Mouse (Mus musculus): ENCODE results near the gene Cmtm5.
A peak's percentile ranks its signal among the peaks of the same experiment; 100 is the strongest.

Cmtm5 gene

DNA sequence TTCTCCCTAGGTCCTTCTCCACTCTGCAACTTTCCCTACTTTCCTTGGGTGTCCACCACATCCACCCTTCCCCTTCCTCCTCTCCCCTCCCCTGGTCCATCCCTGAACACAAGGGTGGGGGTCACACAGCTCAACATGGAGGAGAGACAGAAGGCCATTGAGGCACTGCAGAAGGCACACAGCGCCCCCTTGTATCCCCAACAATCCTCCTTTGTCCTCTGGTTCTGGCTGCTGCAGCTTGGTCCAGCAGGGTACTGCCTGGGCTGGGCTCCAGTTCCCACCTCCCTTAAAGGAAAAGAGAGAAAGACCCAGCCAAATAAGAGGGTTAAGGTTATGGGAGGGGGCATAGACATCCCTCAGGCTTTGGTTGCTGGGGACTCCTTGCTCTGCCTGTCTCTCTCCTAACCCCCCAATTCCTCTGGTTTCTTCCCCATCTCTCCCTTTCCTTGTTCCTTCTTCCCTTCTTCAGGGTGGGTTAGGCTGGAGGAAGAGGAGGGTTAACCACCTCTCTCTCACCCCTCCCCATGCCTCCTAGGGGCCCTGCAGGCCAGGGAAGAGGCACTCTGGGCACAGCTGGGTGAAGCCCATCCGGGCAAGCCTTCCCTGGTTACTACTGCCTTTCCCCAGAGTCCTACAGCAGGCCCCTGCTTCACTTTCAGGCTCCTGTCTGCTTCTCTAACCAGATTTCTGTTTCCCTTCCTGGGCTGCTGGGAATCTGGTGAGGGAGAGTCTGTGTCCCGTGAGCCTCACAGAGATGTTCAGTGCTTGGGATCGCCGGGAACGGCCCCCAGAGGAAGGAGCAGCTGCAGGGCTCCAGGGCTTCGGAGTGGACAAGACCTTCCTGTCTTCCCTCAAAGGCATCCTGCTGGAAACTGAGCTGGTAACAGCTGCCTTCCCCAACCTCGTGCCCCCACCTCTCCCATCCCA, at the start of gene Cmtm5:
Gene Cmtm5 (plus strand): TSS at position 358 of the 927 bp plus-strand sequence.
- DNase-seq (ENCODE audit: low read depth, low spot score), result no peak

DNA sequence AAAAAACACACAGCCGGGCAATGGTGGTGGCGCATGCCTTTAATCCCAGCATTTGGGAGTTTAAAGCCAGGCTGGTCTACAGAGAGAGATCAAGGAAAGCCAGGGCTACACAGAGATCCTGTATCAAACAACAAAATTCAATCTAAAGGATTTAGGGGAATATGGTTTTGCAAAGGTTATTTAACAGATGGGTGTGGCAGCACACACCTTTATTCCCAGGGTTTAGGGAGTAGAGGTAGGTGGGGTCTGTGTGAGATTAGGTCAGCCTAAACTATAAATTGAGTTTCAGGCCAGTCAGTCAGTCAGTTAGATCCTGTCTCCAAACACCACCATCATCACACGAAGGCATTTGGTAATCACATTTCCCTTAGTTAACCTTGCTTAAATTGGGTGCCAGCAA, 43.9 kb upstream of the Cmtm5 start, which contains the start of gene Pabpn1:
Gene Pabpn1 (plus strand): TSS at position 301 of the 400 bp plus-strand sequence.
- DNase-seq (ENCODE audit: low read depth, low spot score), result no peak

DNA sequence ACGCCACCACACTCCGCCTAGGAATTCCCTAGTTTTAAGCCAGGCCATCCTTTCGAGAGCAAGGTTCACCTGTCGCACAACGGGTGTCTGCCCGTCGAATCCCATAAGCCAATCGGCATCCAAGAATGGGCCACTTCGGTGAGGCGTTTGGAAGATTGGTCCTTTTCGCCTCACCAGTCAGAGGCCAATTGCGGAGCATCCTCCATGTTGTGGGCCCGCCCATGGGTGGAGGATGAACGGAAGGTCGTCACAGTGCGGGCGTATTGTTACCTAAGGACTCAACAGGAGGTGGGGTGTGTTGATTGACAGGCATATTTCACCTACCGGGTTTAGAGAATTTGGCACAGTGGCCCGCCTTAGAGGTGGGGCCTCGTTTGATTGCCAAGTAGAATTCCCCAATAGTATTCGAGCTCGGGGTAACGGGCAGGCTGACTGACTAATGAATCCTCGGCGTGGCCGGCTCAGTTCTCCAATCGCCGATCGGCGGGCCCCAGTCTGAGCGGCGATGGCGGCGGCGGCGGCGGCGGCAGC, 42.3 kb upstream of the Cmtm5 start:
- peak; percentile 99 for DNase-seq (ENCODE audit: low read depth, low spot score)

DNA sequence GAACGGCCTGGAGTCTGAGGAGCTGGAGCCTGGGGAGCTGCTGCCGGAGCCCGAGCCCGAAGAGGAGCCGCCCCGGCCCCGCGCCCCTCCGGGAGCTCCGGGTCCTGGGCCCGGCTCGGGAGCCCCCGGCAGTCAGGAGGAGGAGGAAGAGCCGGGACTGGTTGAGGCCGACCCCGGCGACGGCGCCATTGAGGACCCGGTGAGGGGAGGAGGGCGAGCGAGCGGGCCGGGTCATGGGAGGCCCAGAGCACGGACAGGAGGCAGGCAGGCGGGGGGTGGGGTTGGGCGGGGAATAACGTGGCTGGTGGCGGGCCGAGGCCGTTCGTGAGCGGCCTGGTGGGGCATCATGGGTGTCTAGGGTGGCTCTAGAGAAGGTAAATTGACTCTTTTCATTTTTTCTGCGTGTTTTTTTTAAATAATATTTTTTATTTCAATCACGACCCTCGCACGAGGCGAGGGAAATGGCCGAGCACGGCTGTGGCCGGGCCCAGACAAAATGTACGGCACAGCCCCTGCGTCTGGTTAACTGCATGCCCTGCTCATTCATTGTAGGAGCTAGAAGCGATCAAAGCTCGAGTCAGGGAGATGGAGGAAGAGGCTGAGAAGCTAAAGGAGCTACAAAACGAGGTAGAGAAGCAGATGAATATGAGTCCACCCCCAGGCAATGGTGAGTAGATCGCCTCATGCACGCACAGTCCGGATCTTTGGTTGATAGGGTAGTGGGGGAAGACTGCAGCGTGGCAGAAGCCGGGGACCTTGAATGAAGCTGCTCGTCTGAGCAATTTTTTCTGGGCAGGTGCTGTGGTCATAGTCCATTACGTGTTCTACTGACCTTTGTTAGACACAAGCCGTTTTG, 41.5 kb upstream of the Cmtm5 start:
- peak; percentile 67 for DNase-seq (ENCODE audit: low read depth, low spot score)

DNA sequence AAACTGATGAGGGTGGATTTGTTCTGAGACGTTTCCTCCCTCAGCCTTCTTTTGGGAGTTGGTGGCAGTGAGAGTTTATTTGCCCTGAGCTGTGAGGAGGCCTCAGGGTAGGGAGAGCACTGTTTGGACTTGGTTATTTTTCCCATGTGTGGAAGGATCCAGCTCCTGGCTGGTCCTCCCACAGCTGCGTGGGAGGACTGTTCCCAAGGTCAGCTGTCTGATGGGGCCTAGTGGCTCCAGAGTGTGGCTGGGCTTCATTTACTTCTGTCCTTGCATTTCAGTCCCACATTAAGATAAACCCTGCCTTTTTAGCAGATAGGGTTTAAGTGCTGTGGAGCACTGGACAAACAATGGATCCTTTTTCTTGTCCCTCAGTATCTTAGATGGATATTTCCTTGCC, 38.6 kb upstream of the Cmtm5 start:
- no peak for DNase-seq (ENCODE audit: low read depth, low spot score)

DNA sequence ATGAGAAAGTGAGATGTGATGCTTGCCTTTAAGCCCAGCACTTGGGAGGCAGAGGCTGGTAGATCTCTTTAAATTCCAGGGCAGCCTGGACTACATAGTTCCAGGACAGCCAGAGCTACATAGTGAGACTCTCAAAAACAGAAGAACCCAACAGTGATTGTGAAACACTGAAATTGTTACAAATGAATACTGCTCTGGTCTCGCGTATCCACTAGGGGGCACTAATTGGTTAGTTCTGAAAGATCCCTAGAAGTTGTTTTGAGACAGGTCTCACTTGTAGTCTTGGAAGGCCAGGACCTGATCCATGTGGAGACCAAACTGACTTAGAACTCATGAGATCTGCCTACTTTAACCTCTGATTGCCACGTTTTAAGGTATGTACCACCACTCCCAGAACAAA, 35.7 kb upstream of the Cmtm5 start:
- DNase-seq (ENCODE audit: low read depth, low spot score), result peak; percentile 77

DNA sequence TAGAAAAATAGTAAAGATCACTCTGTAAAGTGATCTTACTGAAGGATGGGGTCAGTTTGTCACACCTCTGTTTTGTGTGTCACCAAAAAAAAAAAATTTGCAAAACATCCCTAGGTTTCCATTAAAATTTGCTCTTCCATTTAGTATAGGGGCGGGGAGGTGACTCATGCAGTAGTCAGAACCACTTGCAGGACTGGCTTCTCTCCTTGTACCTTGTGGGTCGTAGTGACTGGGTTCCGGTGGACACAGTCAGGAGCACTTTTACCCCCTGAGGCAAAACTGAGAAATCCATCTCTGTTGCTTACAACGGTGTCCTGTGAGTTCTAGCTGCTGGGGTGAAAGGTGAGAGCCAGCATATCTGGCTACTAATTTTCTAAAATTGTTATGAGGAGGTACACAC, 32.4 kb upstream of the Cmtm5 start:
- DNase-seq (ENCODE audit: low read depth, low spot score), result no peak

DNA sequence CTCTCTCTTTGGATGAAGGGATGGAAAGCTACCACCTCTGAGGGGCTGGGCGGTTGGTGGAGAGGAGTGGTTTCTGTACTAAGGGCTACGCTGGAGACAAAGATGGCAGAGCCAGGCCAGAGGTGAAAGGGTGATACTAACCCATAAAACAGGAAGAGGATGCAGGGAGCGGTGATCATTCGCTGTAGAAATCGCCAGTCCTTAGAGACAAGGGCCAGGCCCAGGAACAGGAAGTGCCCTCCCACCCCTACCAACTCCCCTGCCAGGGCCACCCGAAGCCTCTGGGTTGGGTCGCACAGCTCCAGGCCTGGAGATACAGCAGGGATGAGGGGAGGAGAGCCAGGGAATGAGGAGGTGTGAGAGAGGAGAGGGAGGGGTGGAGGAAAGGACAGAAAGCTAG, 27.4 kb upstream of the Cmtm5 start:
- DNase-seq (ENCODE audit: low read depth, low spot score), result no peak

DNA sequence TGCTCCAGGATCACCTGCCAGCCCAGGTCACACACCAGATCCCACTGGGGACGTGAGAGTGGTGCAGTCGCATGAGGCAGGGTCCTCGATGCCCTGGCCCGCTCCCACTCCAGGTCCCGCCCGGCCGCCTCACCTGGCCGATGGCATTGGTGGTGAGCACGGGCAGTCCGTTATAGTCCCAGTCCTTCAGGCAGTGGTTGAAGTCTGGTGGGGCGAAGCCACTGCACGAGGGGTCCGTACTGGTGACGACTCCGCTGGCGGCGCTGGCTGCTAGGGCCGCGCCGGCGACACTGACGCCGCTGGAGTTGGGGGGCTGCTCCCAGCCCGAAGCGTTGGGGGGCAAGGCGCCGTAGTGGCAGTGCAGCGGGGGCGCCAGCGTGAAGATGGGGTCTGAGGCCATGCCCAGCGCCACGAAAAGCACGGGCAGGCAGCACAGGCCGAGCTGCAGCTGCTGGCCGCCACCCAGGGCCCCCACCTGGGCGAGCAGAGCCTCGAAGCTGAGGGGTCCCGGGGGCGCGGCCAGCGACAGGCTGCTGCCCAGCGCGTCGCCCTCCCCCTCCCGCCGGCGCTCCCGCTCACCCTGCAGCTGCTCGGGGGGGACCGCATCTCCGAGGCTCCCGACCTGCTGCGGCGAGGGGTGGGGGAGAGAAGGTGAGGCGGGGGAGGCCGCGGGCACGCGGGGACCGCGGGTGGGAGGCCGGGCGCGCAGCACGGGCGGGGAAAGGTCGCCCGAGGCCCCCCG, 23.8 kb upstream of the Cmtm5 start:
- no peak for DNase-seq (ENCODE audit: low read depth, low spot score)

DNA sequence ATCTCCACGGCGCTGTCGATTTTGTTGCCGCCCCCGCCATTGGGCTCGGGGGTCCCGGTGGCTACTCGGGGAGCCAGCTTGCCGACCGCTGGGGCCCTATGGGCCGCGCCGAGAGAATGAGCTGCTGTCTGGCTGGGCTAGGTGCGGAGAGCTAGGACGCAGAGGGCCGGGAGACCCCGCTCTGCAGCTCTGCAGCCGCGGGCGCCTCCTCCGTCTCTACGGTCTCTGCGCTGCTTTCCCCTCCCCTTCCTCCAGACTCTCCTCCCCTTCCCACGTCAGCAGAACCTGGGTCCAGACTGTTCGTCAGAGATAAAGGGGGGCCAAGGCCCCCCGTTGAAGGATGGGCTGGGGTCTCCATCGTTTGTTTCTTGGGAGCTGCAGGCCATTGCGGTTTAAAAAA, 23.2 kb upstream of the Cmtm5 start, which contains the start of gene Slc22a17:
Gene Slc22a17 (minus strand): TSS at position 247 of the 400 bp plus-strand sequence.
- no peak for DNase-seq (ENCODE audit: low read depth, low spot score)

DNA sequence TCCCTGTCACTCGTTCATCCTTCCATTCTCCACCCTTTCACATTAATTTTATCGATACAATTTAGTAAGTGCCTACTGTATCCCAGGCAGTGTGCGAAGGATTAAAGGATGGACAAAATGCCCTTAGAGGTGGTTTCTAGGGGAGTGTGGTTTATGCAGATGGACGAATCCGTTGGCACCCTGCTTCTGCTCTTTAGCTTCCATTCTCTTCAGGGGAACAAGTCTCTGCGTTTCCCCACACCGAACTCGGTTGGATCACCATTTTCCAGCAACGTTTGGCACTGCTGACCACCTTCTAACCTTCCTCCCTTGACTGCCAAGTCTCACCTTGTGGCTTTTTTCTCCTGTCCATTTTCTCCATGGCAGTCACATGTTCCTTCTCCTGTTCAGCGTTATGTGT, 22.7 kb upstream of the Cmtm5 start:
- no peak for DNase-seq (ENCODE audit: low read depth, low spot score)

DNA sequence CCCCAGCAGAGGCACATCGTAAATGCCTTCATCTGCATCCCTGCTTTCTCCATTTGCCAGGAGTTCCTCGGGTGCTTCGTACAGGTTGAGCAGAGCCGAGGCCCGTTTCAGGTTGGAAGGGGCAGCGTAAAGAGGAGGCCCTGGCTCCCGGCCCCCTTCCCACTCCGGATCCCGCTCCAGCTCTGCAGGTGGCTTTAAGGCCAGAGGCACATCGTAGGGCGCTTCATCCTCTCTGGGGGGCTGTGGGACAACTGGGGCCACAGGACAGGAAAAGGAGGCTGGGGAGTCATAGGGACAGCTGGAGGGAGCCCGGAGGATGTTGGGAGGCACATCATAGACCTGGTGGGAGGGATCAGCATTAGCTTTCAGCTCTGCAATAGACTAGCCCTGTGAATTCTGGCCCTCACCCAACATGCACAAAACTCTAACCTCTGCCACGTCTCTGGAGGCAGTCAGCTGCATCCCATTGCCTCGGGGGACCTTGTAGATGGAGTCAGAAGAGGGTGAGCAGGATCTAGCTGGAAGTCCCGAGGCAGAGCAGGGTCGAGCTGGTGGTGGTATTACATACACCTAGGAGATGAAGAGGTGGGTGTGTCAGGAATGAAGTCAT, 15.9 kb upstream of the Cmtm5 start:
- DNase-seq (ENCODE audit: low read depth, low spot score), result no peak

DNA sequence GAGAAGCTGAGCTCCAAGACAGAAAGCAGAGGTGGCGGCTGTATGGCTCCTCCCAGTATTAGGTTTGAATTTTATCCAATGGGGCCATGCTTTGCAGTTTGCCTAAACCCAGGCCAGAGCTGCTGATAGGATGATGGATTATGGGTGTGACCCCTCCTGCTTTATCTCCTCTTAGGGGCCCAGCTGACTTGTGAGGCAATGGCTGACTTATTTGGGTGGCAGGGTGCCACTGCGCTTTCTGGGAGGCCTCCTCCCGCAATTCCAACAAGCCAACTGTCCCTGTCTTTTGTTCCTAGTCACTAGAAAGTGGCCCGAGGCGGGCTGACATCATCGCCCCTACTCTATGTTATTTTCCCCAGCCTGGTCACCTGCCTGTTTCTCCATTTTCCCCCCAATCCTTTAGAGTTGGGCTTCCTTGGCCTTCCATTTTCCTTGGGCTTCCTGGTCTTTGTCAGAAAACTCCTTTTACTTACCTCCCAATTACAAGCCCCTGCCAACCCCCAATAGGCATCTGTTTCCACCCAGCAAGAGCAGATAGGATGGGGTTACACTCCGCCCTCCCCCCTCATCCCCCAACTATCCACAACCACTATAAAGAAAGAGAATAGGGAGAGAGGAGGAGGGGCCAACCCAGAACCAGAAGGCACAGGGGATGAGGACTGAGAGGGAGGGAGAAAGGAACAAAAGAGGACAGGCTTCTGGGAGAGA, 11.3 kb upstream of the Cmtm5 start:
- DNase-seq (ENCODE audit: low read depth, low spot score), result no peak

DNA sequence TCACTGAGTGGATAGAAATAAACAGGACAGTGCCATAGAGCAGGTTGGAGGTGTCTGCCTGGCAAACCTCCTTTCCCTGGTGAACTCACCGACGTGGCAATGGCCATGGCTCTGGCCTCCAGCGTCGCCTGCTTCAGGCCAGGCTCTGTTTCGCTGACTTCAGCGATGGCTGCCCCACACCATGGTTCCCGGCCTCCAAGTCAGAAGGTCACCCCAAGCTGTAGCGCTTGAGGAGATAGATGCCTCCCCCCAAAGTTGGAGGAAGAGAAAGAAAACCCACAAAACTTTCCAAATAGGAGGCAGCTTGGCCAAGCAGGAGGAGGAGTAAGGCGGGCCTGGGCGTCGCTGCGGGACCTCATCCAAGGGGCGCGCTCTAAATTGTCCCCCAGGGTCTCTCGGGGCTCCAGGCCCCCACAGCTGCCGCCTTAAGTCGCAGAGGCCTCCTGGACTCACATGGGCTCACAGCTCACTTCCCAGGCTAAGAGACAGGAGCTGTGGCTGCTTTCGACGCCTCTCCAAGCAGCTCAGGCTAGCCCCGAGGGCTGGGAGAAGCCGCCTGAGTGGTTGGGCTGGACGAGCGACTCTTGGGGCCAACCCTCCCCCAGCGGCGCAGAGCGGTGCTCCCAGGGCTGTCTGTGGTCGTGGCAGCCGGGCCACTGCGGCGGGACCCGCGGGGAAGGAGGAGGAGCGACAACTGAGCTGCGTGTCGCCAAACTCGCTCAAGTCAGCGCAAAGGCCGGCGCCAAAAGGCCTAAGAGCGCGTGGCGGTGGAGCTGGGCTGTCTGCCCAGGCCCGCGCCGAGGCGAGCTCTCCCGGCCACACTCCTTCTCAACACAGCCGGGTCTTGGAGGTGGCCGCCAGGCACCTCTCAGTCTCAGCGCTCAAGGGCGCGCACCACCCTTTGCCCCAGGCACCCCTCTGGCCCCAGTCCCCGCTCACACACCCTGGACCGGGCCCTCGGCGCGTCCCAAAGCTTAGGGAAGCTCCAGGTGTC, 10.4 kb upstream of the Cmtm5 start, which contains the start of gene Efs:
Gene Efs (minus strand): TSS at position 778 of the 994 bp plus-strand sequence.
- DNase-seq (ENCODE audit: low read depth, low spot score), result no peak

DNA sequence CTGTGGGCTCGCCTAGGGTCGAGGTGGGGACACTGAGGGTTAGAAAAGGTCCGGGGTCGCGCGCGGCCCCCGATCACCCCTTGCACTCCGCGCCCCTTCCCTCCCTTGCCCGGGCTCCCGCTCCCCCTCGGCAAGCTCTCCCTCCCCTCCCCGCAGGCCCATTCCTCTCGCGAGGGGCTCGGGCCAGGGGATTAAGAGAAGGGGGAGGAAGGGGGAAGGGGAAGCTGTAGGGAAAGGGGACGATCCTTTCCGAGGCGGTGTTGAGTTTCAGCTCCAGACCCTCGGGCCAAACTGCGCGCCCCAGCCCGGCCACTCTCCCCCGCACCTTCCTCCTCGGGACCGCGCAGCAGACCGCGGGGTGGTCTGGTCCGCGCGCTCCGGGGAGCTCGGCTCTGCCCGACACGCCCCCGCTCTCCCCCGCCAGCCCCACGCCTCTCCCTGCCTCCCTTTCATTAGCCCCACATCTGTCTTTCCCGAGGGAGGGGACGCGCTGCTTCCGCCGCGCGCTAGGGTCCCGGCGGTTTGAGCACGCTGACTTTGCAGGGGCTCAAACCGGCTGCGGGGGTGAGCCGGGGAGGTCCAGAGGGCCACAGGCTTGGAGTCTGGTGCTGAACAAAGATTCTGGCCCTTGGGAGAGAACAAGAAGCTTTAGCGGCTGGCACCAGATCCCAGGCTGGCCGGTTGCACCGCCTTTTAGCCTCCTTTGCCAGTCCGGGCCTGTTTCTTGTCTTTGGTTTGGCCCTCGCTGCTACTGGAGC, 9.5 kb upstream of the Cmtm5 start:
- DNase-seq (ENCODE audit: low read depth, low spot score), result no peak

DNA sequence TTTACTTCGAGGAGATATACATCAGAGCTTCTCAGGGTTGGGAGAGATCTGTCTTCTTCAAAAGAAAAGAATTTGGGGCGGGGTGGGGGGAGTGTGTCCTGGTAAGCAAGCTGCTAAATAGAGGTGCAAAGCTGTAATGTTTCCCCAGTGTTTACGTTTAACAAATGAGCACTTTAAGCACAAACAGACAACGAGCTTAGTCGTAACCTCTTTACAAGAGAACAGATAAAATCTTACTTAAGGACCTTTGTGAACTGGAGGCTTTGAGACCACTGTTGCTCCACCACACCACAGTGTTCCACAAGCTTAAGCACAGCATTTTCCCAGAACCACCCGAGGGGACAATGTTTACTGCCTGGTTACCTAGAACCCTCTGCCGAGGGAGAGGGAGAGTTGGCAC, 8.8 kb upstream of the Cmtm5 start:
- DNase-seq (ENCODE audit: low read depth, low spot score), result no peak

DNA sequence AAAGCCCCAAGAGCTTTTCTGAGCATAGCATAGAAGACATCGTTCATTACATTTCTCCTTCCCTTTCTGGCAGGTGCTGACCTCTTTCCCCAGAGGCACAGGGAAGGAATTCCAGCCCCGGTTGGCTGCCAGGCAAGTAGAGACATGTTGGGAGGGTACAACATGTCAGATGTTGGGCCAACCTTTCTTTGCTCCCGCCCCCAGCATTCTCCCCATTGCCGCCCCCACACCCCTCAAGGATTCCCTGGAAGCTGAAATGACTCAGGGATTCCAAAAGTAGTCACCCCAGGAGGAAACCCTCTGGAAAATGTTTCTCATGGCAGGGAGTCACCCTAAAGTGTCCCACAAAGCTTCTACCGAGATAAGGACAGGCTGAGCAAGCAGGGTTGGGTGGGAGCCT, 6.3 kb upstream of the Cmtm5 start:
- DNase-seq (ENCODE audit: low read depth, low spot score), result no peak

DNA sequence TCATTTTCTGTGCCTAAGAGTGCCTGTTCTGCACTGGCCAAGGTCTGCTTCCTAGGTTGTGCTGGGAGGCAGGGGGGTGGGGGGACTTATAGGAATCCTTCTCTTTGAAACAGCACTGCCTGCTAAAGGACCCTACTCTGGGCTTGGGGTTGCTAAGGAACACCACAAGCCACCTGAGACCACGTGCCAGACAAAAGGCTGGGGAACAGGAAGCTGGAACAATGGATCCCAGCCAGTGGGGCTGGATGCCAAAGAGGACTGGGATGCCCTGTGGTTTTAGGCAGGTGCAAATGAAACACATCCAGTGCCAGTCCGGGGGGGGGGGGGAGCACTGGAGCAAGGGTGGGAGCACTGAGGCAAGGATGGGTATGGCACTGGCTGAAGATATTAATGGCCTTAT, 5.6 kb upstream of the Cmtm5 start:
- no peak for DNase-seq (ENCODE audit: low read depth, low spot score)
